Mouse (Mus musculus) limb, embryonic 15.5 days (tissue): ENCODE measurements around the gene Cpd. TPM values are rescaled to one million over a fixed set of nuclear protein-coding genes. Genes with fewer than 3 reads are reported as not detected.
A peak's percentile ranks its signal among the peaks of the same experiment; 100 is the strongest.

ENCODE experiments used
- ATAC-seq: fragments of 200-750 bp; cut with Nextera tagmentation; 2 replicates; pipeline ENCODE4 v1.8.0; 2017; ENCODE audit warnings: low read depth, moderate TSS enrichment; ENCODE audit not compliant: insufficient number of reproducible peaks, low FRiP score, low TSS enrichment
- H3K27ac ChIP-seq: fragments of 300-500 bp; sonication (generic); 2 replicates; pipeline ENCODE4 v1.5.1; 2015; ENCODE audit warnings: moderate library complexity, mild to moderate bottlenecking, inconsistent platforms
- H3K27me3 ChIP-seq: fragments of 300-500 bp; sonication (generic); 2 replicates; pipeline ENCODE4 v1.6.1; 2015; ENCODE audit warnings: inconsistent platforms
- H3K36me3 ChIP-seq: fragments of 300-500 bp; sonication (generic); 2 replicates; pipeline ENCODE4 v1.6.1; 2015; ENCODE audit warnings: inconsistent platforms
- H3K4me1 ChIP-seq: fragments of 300-500 bp; sonication (generic); 2 replicates; pipeline ENCODE4 v1.6.1; 2015; ENCODE audit warnings: inconsistent platforms
- H3K4me2 ChIP-seq: fragments of 300-500 bp; sonication (generic); 2 replicates; pipeline ENCODE4 v1.6.1; 2015; ENCODE audit warnings: mild to moderate bottlenecking, inconsistent platforms
- H3K4me3 ChIP-seq: fragments of 300-500 bp; sonication (generic); 2 replicates; pipeline ENCODE4 v1.5.1; 2015; ENCODE audit warnings: mild to moderate bottlenecking, inconsistent platforms
- H3K9ac ChIP-seq: fragments of 300-500 bp; sonication (generic); 2 replicates; pipeline ENCODE4 v1.6.1; 2015; ENCODE audit warnings: inconsistent platforms
- H3K9me3 ChIP-seq: fragments of 300-500 bp; sonication (generic); 2 replicates; pipeline ENCODE4 v1.6.1; 2016; ENCODE audit warnings: inconsistent platforms
- WGBS: fragments of 180-500 bp; shearing (Covaris S2); methylation state at CpG from one replicate; pipeline ENCODE4 v1.1.7; 2015; 5-methylcytosine and 5-hydroxymethylcytosine counted together
- polyA plus RNA-seq: library from polyadenylated mRNA; unstranded; fragments of >200 nt; fragmentation: Nextera tagmentation; extraction: Ambion mirVana; gene quantifications from 2 replicates; pipeline ENCODE4 v1.2.1, GENCODE M21; 2015

Cpd gene
- polyA plus RNA-seq, 1 experiment from 2014 or later = 11.3 TPM

- Histone ChIP-seq H3K4me2 (peak overlapping the region; percentile 94), H3K9me3 (no peaks in the 10 kb centered on the region), H3K27ac (peak overlapping the region; percentile 84), H3K27me3 (no peaks in the 10 kb centered on the region), H3K4me1 (peaks cover 27% of the 10 kb centered on the region), H3K9ac (peak overlapping the region; percentile 77), H3K4me3 (peak overlapping the region; percentile 87), H3K36me3 (no peaks in the 10 kb centered on the region)
- ATAC-seq = peak; percentile 38; the same call in 1 of the 2 replicates
- WGBS = under 1% methylated on average over 90 of the region's 90 CpGs
Measured at GRCm38 (mm10) chr11:76846011-76846877, 574 bp downstream of the Cpd start.

GRCm38 (mm10) chr11:76845275-76845980 is 1.4 kb downstream of the Cpd start:
- Histone ChIP-seq H3K27me3 (no peaks in the 10 kb centered on the region), H3K27ac (no peak overlapping the region), H3K4me2 (peak overlapping the region; percentile 94), H3K36me3 (no peaks in the 10 kb centered on the region), H3K4me3 (peak overlapping the region; percentile 87), H3K4me1 (peaks cover 27% of the 10 kb centered on the region), H3K9ac (peak overlapping the region; percentile 77), H3K9me3 (no peaks in the 10 kb centered on the region)
- WGBS = 18% methylated on average over 15 of the region's 15 CpGs
- ATAC-seq = no peak

- no peak overlapping the region for H3K4me3 ChIP-seq
- no peak overlapping the region for H3K27ac ChIP-seq
- no peak overlapping the region for H3K9ac ChIP-seq
- peaks cover 6% of the 10 kb centered on the region; the same call in 1 of the 2 replicates for H3K36me3 ChIP-seq
- H3K4me1 ChIP-seq = no peaks in the 10 kb centered on the region
- WGBS = 85% methylated on average over 4 of the region's 4 CpGs
- ATAC-seq = no peak
- no peaks in the 10 kb centered on the region for H3K9me3 ChIP-seq
- no peak overlapping the region for H3K4me2 ChIP-seq
- H3K27me3 ChIP-seq = no peaks in the 10 kb centered on the region
Measured at GRCm38 (mm10) chr11:76838573-76838972, 8.2 kb downstream of the Cpd start.

- no peak for ATAC-seq
- 0 out of 2 replicates have a peak overlapping the region, but pooled peaks have one; percentile 14 for H3K27ac ChIP-seq
Measured at GRCm38 (mm10) chr11:76836317-76836716, 10.5 kb downstream of the Cpd start.

GRCm38 (mm10) chr11:76835868-76836267 is 10.9 kb downstream of the Cpd start:
- Histone ChIP-seq H3K4me3 (no peak overlapping the region), H3K36me3 (peaks cover 6% of the 10 kb centered on the region; the same call in 1 of the 2 replicates), H3K4me1 (no peaks in the 10 kb centered on the region), H3K27me3 (no peaks in the 10 kb centered on the region), H3K9ac (no peak overlapping the region), H3K27ac (peak overlapping the region; percentile 5; the same call in 1 of the 2 replicates), H3K4me2 (no peak overlapping the region), H3K9me3 (no peaks in the 10 kb centered on the region)
- WGBS = 56% methylated on average over 5 of the region's 5 CpGs
- no peak for ATAC-seq

More at GRCm38 (mm10) chr11:76836317-76836716, 10.5 kb downstream of the Cpd start:
- WGBS = 72% methylated on average over 6 of the region's 6 CpGs
- Histone ChIP-seq H3K4me3 (no peak overlapping the region), H3K36me3 (peaks cover 6% of the 10 kb centered on the region; the same call in 1 of the 2 replicates), H3K4me1 (no peaks in the 10 kb centered on the region), H3K27me3 (no peaks in the 10 kb centered on the region), H3K9me3 (no peaks in the 10 kb centered on the region), H3K9ac (no peak overlapping the region), H3K4me2 (no peak overlapping the region)

GRCm38 (mm10) chr11:76834665-76835064 is 12.2 kb downstream of the Cpd start:
- Histone ChIP-seq H3K9me3 (no peaks in the 10 kb centered on the region), H3K4me2 (no peak overlapping the region), H3K4me3 (no peak overlapping the region), H3K27ac (no peak overlapping the region), H3K27me3 (no peaks in the 10 kb centered on the region), H3K36me3 (peaks cover 4% of the 10 kb centered on the region; the same call in 1 of the 2 replicates), H3K4me1 (no peaks in the 10 kb centered on the region), H3K9ac (no peak overlapping the region)
- WGBS = 90% methylated on average over 1 of the region's 1 CpGs
- no peak for ATAC-seq

GRCm38 (mm10) chr11:76824885-76825265 is 21.9 kb downstream of the Cpd start:
- peaks cover 12% of the 10 kb centered on the region for H3K4me1 ChIP-seq
- no peak overlapping the region for H3K9ac ChIP-seq
- no peak overlapping the region for H3K4me3 ChIP-seq
- no peaks in the 10 kb centered on the region for H3K36me3 ChIP-seq
- no peak overlapping the region for H3K27ac ChIP-seq
- H3K9me3 ChIP-seq = no peaks in the 10 kb centered on the region
- 81% methylated on average over 9 of the region's 9 CpGs for WGBS
- no peak for ATAC-seq
- no peaks in the 10 kb centered on the region for H3K27me3 ChIP-seq
- H3K4me2 ChIP-seq = no peak overlapping the region

- H3K4me2 ChIP-seq = no peak overlapping the region
- peaks cover 12% of the 10 kb centered on the region for H3K4me1 ChIP-seq
- no peaks in the 10 kb centered on the region for H3K9me3 ChIP-seq
- WGBS = 78% methylated on average over 7 of the region's 7 CpGs
- ATAC-seq = no peak
- H3K36me3 ChIP-seq = no peaks in the 10 kb centered on the region
- H3K27ac ChIP-seq = no peak overlapping the region
- H3K9ac ChIP-seq = no peak overlapping the region
- H3K4me3 ChIP-seq = no peak overlapping the region
- no peaks in the 10 kb centered on the region for H3K27me3 ChIP-seq
Measured at GRCm38 (mm10) chr11:76824238-76824884, 22.5 kb downstream of the Cpd start.

- Histone ChIP-seq H3K4me3 (no peak overlapping the region), H3K9me3 (no peaks in the 10 kb centered on the region), H3K36me3 (no peaks in the 10 kb centered on the region), H3K4me2 (no peak overlapping the region), H3K27me3 (no peaks in the 10 kb centered on the region), H3K4me1 (peaks cover 12% of the 10 kb centered on the region), H3K27ac (no peak overlapping the region), H3K9ac (no peak overlapping the region)
- WGBS = 80% methylated on average over 3 of the region's 3 CpGs
- ATAC-seq = no peak
Measured at GRCm38 (mm10) chr11:76823641-76824040, 23.2 kb downstream of the Cpd start.

- Histone ChIP-seq H3K9ac (no peak overlapping the region), H3K4me2 (no peak overlapping the region), H3K4me3 (no peak overlapping the region), H3K27ac (no peak overlapping the region), H3K9me3 (no peaks in the 10 kb centered on the region), H3K36me3 (no peaks in the 10 kb centered on the region), H3K4me1 (peaks cover 6% of the 10 kb centered on the region), H3K27me3 (no peaks in the 10 kb centered on the region)
- WGBS = 76% methylated on average over 3 of the region's 3 CpGs
- ATAC-seq = no peak
Measured at GRCm38 (mm10) chr11:76821353-76821752, 25.5 kb downstream of the Cpd start.

- WGBS = 71% methylated on average over 3 of the region's 3 CpGs
- H3K27ac ChIP-seq = no peak overlapping the region
Measured at GRCm38 (mm10) chr11:76817664-76818063, 29.2 kb downstream of the Cpd start.

More at GRCm38 (mm10) chr11:76817664-76818063, 29.2 kb downstream of the Cpd start:
- H3K4me3 ChIP-seq = no peak overlapping the region
- H3K4me1 ChIP-seq = no peaks in the 10 kb centered on the region
- no peak for ATAC-seq
- no peak overlapping the region for H3K9ac ChIP-seq
- no peaks in the 10 kb centered on the region for H3K9me3 ChIP-seq
- no peaks in the 10 kb centered on the region for H3K27me3 ChIP-seq
- H3K36me3 ChIP-seq = peaks cover 9% of the 10 kb centered on the region; the same call in 1 of the 2 replicates
- H3K4me2 ChIP-seq = no peak overlapping the region
